Mouse (Mus musculus): Measurements from ENCODE around the gene Egln2.

Gene Egln2

GRCm38 (mm10) chr7:27174896-27175295 lies 8.3 kb upstream of the Egln2 start:
- no peak for DNase-seq (ENCODE audit: low spot score)

- DNase-seq (ENCODE audit: low spot score), result no peak
These were observed 7.9 kb upstream of the Egln2 start for GRCm38 (mm10) chr7:27174496-27174895.

GRCm38 (mm10) chr7:27170981-27171380 lies 4.4 kb upstream of the Egln2 start:
- no peak for DNase-seq (ENCODE audit: low spot score)

GRCm38 (mm10) chr7:27168371-27168770 lies 1.8 kb upstream of the Egln2 start:
- DNase-seq (ENCODE audit: low spot score), result no peak

- DNase-seq (ENCODE audit: low spot score), result no peak
These were observed 983 bp upstream of the Egln2 start for GRCm38 (mm10) chr7:27167475-27168094.

- DNase-seq (ENCODE audit: low spot score), result peak; percentile 86
These were observed 381 bp downstream of the Egln2 start for GRCm38 (mm10) chr7:27166229-27166613.

- DNase-seq (ENCODE audit: low spot score), result no peak
These were observed 906 bp downstream of the Egln2 start for GRCm38 (mm10) chr7:27165696-27166095.

GRCm38 (mm10) chr7:27165007-27165655 lies 1.5 kb downstream of the Egln2 start:
- no peak for DNase-seq (ENCODE audit: low spot score)

- no peak for DNase-seq (ENCODE audit: low spot score)
These were observed 2.3 kb downstream of the Egln2 start for GRCm38 (mm10) chr7:27164112-27164947.

GRCm38 (mm10) chr7:27163450-27163805 lies 3.2 kb downstream of the Egln2 start:
- no peak for DNase-seq (ENCODE audit: low spot score)

- DNase-seq (ENCODE audit: low spot score), result no peak
These were observed 3.7 kb downstream of the Egln2 start for GRCm38 (mm10) chr7:27162780-27163449.

GRCm38 (mm10) chr7:27161744-27162143 lies 4.9 kb downstream of the Egln2 start:
- no peak for DNase-seq (ENCODE audit: low spot score)

GRCm38 (mm10) chr7:27160921-27161320 lies 5.7 kb downstream of the Egln2 start:
- no peak for DNase-seq (ENCODE audit: low spot score)

GRCm38 (mm10) chr7:27159882-27160281 lies 6.7 kb downstream of the Egln2 start:
- DNase-seq (ENCODE audit: low spot score), result peak; percentile 90

GRCm38 (mm10) chr7:27159256-27159655 lies 7.3 kb downstream of the Egln2 start:
- no peak for DNase-seq (ENCODE audit: low spot score)

GRCm38 (mm10) chr7:27158171-27158570 lies 8.4 kb downstream of the Egln2 start:
- no peak for DNase-seq (ENCODE audit: low spot score)

- no peak for DNase-seq (ENCODE audit: low spot score)
These were observed 10.6 kb downstream of the Egln2 start for GRCm38 (mm10) chr7:27156005-27156404.

- no peak for DNase-seq (ENCODE audit: low spot score)
These were observed 13.3 kb downstream of the Egln2 start, which contains the start of gene Cyp2t4 for GRCm38 (mm10) chr7:27153205-27153764. Cyp2t4 (plus strand) TSS chr7:27153714.

- no peak for DNase-seq (ENCODE audit: low spot score)
These were observed 30.1 kb downstream of the Egln2 start for GRCm38 (mm10) chr7:27136410-27136996.

GRCm38 (mm10) chr7:27133757-27134156 lies 32.8 kb downstream of the Egln2 start:
- DNase-seq (ENCODE audit: low spot score), result no peak

- no peak for DNase-seq (ENCODE audit: low spot score)
These were observed 33.4 kb downstream of the Egln2 start for GRCm38 (mm10) chr7:27133156-27133555.

- DNase-seq (ENCODE audit: low spot score), result peak; percentile 91
These were observed 34.0 kb downstream of the Egln2 start for GRCm38 (mm10) chr7:27132588-27132987.

Data from retina, embryonic 14.5 days (tissue).